Mouse (Mus musculus) liver, embryonic 12.5 days (tissue): Measurements from ENCODE around the gene Mmp8. TPM values are rescaled to one million over a fixed set of nuclear protein-coding genes. Genes with fewer than 3 reads are reported as not detected.
A peak's percentile ranks its signal among the peaks of the same experiment; 100 is the strongest.

Experiments
- ATAC-seq: fragments of 200-750 bp; cut with Nextera tagmentation; 2 replicates; pipeline ENCODE4 v1.8.0; 2017; ENCODE audit warnings: moderate number of reproducible peaks, mild to moderate bottlenecking, moderate library complexity
- H3K27ac ChIP-seq: fragments of 300-500 bp; sonication (generic); 2 replicates; pipeline ENCODE4 v1.5.1; 2016; ENCODE audit warnings: mild to moderate bottlenecking
- H3K27me3 ChIP-seq: fragments of 300-500 bp; sonication (generic); replicated peaks from 2 replicates; pipeline ENCODE4 v1.6.1; 2016; ENCODE audit warnings: mild to moderate bottlenecking, moderate library complexity
- H3K36me3 ChIP-seq: fragments of 300-500 bp; sonication (generic); 2 replicates; pipeline ENCODE4 v1.6.1; 2016; ENCODE audit warnings: mild to moderate bottlenecking, moderate library complexity
- H3K4me1 ChIP-seq: fragments of 300-500 bp; sonication (generic); 2 replicates; pipeline ENCODE4 v1.6.1; 2016
- H3K4me2 ChIP-seq: fragments of 300-500 bp; sonication (generic); 2 replicates; pipeline ENCODE4 v1.6.1; 2016; ENCODE audit warnings: mild to moderate bottlenecking, moderate library complexity
- H3K4me3 ChIP-seq: fragments of 300-500 bp; sonication (generic); 2 replicates; pipeline ENCODE4 v1.5.1; 2016; ENCODE audit warnings: mild to moderate bottlenecking, moderate library complexity
- H3K9ac ChIP-seq: fragments of 300-500 bp; sonication (generic); 2 replicates; pipeline ENCODE4 v1.6.1; 2016; ENCODE audit warnings: mild to moderate bottlenecking, moderate library complexity
- H3K9me3 ChIP-seq: fragments of 300-500 bp; sonication (generic); replicated peaks from 2 replicates; pipeline ENCODE4 v1.6.1; 2016; ENCODE audit warnings: mild to moderate bottlenecking, moderate library complexity
- WGBS: fragments of 180-500 bp; shearing (Covaris S2); methylation state at CpG from one replicate; pipeline ENCODE4 v1.1.7; 2016; ENCODE audit not compliant: insufficient replicate concordance; 5-methylcytosine and 5-hydroxymethylcytosine counted together
- polyA plus RNA-seq: library from polyadenylated mRNA; unstranded; fragments of >200 nt; fragmentation: Nextera tagmentation; extraction: Ambion mirVana; gene quantifications from 2 replicates; pipeline ENCODE4 v1.2.1, GENCODE M21; 2016

Gene Mmp8
- polyA plus RNA-seq, 1 experiment from 2014 or later: 1.1 TPM

- H3K27me3 ChIP-seq: no peaks in the 10 kb centered on the region
- H3K4me2 ChIP-seq: no peak overlapping the region
- no peaks in the 10 kb centered on the region for H3K36me3 ChIP-seq
- H3K4me3 ChIP-seq: no peak overlapping the region
- H3K27ac ChIP-seq: no peak overlapping the region
- H3K9me3 ChIP-seq: no peaks in the 10 kb centered on the region
- WGBS: 44% methylated on average over 7 of the region's 7 CpGs
- peaks cover 15% of the 10 kb centered on the region; the same call in 1 of the 2 replicates for H3K4me1 ChIP-seq
- H3K9ac ChIP-seq: no peak overlapping the region
- ATAC-seq: no peak
These were observed 9.1 kb downstream of the Mmp8 start for GRCm38 (mm10) chr9:7567376-7567775.

DNA sequence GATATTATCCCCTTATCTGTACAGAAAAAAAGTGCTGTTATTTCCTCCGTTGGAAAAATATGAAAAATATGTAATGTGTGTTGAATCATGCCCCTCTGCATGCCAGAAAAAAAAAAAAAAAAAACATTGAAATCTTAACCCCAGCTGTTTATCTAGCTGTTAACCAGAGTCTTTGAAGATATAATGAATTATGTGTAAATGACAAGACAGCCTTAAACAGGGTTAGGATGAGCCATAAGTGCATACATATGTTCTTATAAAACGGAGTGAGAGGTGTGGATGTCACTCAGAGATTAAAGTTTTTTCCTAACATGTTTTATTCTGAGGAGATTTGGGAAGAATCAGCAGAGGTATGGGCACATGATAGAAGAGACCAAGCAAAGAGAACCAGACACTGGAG lies 9.7 kb downstream of the Mmp8 start:
- ATAC-seq: no peak
- Histone ChIP-seq H3K27ac (no peak overlapping the region), H3K9me3 (no peaks in the 10 kb centered on the region), H3K4me1 (peaks cover 15% of the 10 kb centered on the region; the same call in 1 of the 2 replicates), H3K9ac (no peak overlapping the region), H3K4me3 (no peak overlapping the region), H3K27me3 (no peaks in the 10 kb centered on the region), H3K36me3 (no peaks in the 10 kb centered on the region), H3K4me2 (no peak overlapping the region)
- WGBS: 40% methylated on average over 2 of the region's 2 CpGs

DNA sequence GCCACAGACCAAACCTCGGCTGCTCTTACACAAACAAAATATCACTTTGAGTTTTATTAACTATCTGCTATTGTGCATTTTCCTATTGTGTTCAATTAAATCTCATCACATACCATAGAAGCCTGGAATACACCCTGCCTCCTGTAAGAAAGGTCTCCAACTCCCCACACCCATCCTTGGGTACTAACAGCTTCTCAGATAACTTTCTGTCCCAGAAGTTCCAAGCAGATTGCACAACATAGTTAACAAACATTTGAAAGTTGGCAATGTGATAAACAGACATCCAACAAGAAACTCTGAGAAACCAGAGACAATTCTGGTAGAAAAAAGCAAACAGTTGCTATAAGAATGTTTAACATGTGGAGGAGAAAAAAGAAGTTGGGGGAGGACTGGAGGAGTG lies 12.2 kb downstream of the Mmp8 start:
- Histone ChIP-seq H3K4me1 (peaks cover 15% of the 10 kb centered on the region; the same call in 1 of the 2 replicates), H3K9ac (no peak overlapping the region), H3K27me3 (no peaks in the 10 kb centered on the region), H3K9me3 (no peaks in the 10 kb centered on the region), H3K27ac (no peak overlapping the region), H3K36me3 (no peaks in the 10 kb centered on the region), H3K4me2 (no peak overlapping the region), H3K4me3 (no peak overlapping the region)
- WGBS: 81% methylated on average over 1 of the region's 1 CpGs
- no peak for ATAC-seq

- no peak within 1 kb of the TSS for H3K27ac ChIP-seq
- no peak within 1 kb of the TSS for H3K4me3 ChIP-seq
- H3K9me3 ChIP-seq: no peaks in the 10 kb centered on the region
- 41% methylated on average over 4 of the region's 4 CpGs for WGBS
- H3K36me3 ChIP-seq: no peaks in the 10 kb centered on the region
- H3K4me1 ChIP-seq: peaks cover 15% of the 10 kb centered on the region; the same call in 1 of the 2 replicates
- H3K9ac ChIP-seq: no peak within 1 kb of the TSS
- ATAC-seq: no peak
- H3K4me2 ChIP-seq: no peak within 1 kb of the TSS
- H3K27me3 ChIP-seq: no peaks in the 10 kb centered on the region
These were observed 12.9 kb downstream of the Mmp8 start, which contains the start of gene Mmp27 for GRCm38 (mm10) chr9:7571162-7571561. Gene Mmp27, plus strand, starts transcription at chr9:7571396.

DNA sequence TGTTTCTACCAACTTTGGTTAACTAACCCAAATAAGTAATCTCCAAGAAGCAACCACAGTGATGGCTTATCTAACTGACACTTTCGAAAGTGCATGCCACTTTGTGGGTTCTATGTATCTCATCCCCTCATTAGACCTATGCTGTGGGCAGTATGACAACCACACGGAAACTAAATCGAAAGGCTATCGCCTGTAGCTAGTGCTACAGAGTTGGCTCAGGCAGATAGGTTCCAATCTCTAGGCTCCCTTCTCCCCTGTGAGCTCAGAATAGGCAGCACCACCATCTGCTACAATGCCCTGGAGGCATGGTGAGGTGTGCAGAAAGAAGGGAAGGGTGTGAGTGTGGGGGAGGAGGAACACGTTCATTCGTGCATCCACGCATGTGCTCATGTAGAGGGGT lies 13.9 kb downstream of the Mmp8 start:
- Histone ChIP-seq H3K9ac (no peak overlapping the region), H3K27me3 (no peaks in the 10 kb centered on the region), H3K4me3 (no peak overlapping the region), H3K27ac (no peak overlapping the region), H3K9me3 (no peaks in the 10 kb centered on the region), H3K4me1 (peaks cover 15% of the 10 kb centered on the region; the same call in 1 of the 2 replicates), H3K36me3 (no peaks in the 10 kb centered on the region), H3K4me2 (no peak overlapping the region)
- peak; percentile 46; the same call in 1 of the 2 replicates for ATAC-seq
- WGBS: 58% methylated on average over 7 of the region's 7 CpGs

DNA sequence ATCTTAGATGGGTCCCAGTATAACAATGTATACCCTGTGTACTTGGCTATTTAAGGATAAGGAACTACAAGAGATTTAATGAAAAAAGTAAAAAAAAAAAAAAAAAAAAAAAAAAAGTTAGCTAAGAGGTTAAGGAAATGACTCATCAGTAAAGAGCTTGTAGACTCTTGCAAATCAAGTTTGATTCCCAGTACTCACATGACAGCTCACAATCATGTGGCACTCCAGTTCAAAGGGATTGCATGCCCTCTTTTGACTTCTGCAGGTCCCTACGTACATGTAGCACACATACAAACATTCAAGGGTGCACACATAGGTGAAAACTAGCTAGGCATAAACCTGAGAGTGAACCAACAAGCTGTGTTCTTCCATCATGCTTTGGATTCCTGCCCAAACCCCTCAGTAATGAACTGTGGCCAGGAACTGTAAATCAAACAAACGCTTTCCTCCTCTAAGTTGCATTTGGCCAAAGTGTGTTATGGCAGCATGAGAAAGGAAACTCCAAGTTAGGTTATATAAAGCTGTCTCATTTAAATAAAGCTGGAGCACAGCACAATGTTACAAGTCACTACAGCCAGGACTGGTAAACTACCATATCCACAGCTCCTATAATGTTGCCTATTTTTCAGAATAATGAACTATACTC lies 14.5 kb downstream of the Mmp8 start:
- no peak for ATAC-seq

GRCm38 (mm10) chr9:7575526-7575925 lies 17.3 kb downstream of the Mmp8 start:
- Histone ChIP-seq H3K27ac (no peak overlapping the region), H3K4me2 (no peak overlapping the region), H3K9ac (no peak overlapping the region), H3K27me3 (no peaks in the 10 kb centered on the region), H3K9me3 (no peaks in the 10 kb centered on the region), H3K36me3 (no peaks in the 10 kb centered on the region), H3K4me1 (peaks cover 15% of the 10 kb centered on the region; the same call in 1 of the 2 replicates), H3K4me3 (no peak overlapping the region)
- WGBS: 66% methylated on average over 3 of the region's 3 CpGs
- no peak for ATAC-seq

More for the DNA sequence above, 14.5 kb downstream of the Mmp8 start:
- H3K4me3 ChIP-seq: no peak overlapping the region
- no peak overlapping the region for H3K4me2 ChIP-seq
- H3K36me3 ChIP-seq: no peaks in the 10 kb centered on the region
- H3K9me3 ChIP-seq: no peaks in the 10 kb centered on the region
- WGBS: 57% methylated on average over 2 of the region's 2 CpGs
- H3K4me1 ChIP-seq: peaks cover 15% of the 10 kb centered on the region; the same call in 1 of the 2 replicates
- no peaks in the 10 kb centered on the region for H3K27me3 ChIP-seq
- no peak overlapping the region for H3K27ac ChIP-seq
- H3K9ac ChIP-seq: no peak overlapping the region

DNA sequence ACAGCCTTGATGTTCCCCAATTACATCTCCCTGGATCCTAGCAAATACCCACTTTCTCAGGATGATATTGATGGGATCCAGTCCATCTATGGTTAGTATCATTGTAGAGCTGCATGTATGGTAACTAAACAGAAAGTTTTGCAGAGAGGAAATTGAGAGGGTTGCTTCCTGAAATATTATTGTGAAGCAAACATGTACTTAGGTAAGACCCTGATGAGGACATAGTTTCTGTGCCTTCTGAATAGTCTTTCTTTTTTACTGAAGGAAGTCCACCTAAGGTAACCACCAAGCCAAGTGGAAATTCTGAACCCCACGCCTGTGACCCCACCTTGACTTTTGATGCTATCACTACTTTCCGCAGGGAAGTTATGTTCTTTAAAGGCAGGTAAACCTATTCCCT lies 19.1 kb downstream of the Mmp8 start:
- H3K4me3 ChIP-seq: no peak overlapping the region
- H3K27me3 ChIP-seq: no peaks in the 10 kb centered on the region
- no peak for ATAC-seq
- no peak overlapping the region for H3K9ac ChIP-seq
- no peak overlapping the region for H3K4me2 ChIP-seq
- 63% methylated on average over 2 of the region's 2 CpGs for WGBS
- H3K9me3 ChIP-seq: no peaks in the 10 kb centered on the region
- no peaks in the 10 kb centered on the region for H3K36me3 ChIP-seq
- H3K27ac ChIP-seq: no peak overlapping the region
- 0 out of 2 replicates have a peak, but pooled peaks cover under 1% of the 10 kb centered on the region for H3K4me1 ChIP-seq

DNA sequence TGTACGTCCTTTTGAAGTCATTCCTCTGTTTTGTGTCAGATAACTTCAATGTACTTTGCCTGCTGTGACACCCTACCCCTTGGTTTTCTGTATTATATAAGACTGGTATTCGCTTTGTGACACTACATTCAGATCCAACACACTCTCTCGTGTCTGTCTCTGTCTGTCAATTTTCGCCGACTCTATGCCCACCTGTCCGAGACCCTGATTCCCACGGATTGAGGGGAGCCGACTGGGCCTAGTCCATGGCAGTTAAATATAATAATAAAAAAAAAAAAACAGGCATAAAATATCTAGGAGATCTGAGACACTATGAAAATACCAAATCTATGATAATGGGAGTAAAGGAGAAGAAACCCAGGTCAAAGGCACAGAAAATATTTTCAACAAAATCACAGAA lies 31.8 kb downstream of the Mmp8 start:
- Histone ChIP-seq H3K4me2 (no peak overlapping the region), H3K27ac (no peak overlapping the region), H3K4me1 (no peaks in the 10 kb centered on the region), H3K9me3 (no peaks in the 10 kb centered on the region), H3K4me3 (no peak overlapping the region), H3K27me3 (no peaks in the 10 kb centered on the region), H3K9ac (no peak overlapping the region), H3K36me3 (no peaks in the 10 kb centered on the region)
- no peak for ATAC-seq
- WGBS: 57% methylated on average over 8 of the region's 8 CpGs

DNA sequence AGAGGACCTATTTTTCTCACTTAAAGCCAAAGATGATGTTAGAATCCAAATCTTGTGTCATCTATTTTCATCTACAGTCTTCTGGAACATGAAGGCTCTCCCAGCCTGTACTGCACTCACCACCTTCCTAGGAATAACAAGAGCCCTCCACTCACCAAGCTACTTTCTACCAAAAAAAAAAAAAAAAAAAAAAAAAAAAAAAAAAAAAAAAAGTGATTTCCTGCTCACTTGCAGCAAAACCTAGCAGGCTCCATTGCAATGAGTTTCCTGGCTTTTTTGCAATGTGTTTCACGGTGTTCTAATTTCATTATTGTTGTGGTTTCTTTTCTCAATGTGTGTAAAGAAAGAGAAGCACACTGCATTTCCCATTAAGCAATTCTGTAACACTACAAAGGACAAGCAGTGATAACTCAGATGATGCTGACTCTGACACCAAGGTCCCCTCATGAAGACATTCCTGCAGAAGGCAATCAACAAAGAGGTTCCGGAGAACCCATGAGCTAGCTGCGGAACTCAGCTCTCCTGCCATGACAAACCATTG lies 35.1 kb downstream of the Mmp8 start:
- 77% methylated on average over 3 of the region's 3 CpGs for WGBS
- ATAC-seq: no peak

GRCm38 (mm10) chr9:7594816-7595540 lies 36.7 kb downstream of the Mmp8 start:
- Histone ChIP-seq H3K9ac (no peak overlapping the region; the same call in 1 of the 2 replicates), H3K4me2 (peak overlapping the region; percentile 49), H3K4me3 (peak overlapping the region; percentile 37), H3K4me1 (no peaks in the 10 kb centered on the region; the same call in 1 of the 2 replicates), H3K27me3 (no peaks in the 10 kb centered on the region), H3K27ac (no peak overlapping the region), H3K9me3 (no peaks in the 10 kb centered on the region), H3K36me3 (no peaks in the 10 kb centered on the region)
- ATAC-seq: peak; percentile 80
- 10% methylated on average over 6 of the region's 6 CpGs for WGBS

More for the DNA sequence above, 35.1 kb downstream of the Mmp8 start:
- H3K36me3 ChIP-seq: no peaks in the 10 kb centered on the region
- no peaks in the 10 kb centered on the region; the same call in 1 of the 2 replicates for H3K4me1 ChIP-seq
- no peak overlapping the region for H3K4me3 ChIP-seq
- H3K9me3 ChIP-seq: no peaks in the 10 kb centered on the region
- H3K9ac ChIP-seq: no peak overlapping the region
- no peak overlapping the region for H3K4me2 ChIP-seq
- no peak overlapping the region for H3K27ac ChIP-seq
- H3K27me3 ChIP-seq: no peaks in the 10 kb centered on the region
